Mouse (Mus musculus) heart, adult 2 months (tissue): ENCODE data around the gene Nrg3.

Experiments
- CTCF ChIP-seq: fragments of 200-600 bp; IDR thresholded peaks from 2 replicates; pipeline ENCODE4 v1.8.1; 2022; ENCODE audit warnings: antibody characterized with exemption, mild to moderate bottlenecking, moderate library complexity
- POLR2A ChIP-seq: fragments of 200-500 bp; IDR thresholded peaks from 2 replicates; pipeline ENCODE4 v1.6.1; 2011; ENCODE audit warnings: mild to moderate bottlenecking, low read depth, low read length, control low read depth; ENCODE audit not compliant: insufficient read depth

DNA sequence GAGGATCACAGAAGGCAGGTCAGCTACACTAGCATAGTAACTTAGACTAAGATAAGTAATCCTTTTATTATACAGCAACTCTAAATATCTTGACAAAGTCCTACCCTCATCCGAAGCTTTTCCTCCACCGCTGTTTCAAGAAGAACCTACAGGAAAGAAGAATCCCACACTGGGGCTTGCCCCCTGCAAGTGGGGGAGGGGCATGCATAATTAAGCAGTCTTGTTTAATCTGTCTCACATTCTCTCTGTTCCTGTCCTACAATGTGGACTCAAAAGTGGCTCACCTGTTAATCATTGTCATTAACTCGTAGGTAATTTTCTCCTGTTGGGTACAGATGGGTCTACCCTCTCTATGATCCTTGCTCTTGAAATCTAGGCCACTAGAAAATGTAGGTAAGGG is 354.9 kb downstream of the Nrg3 start:
- TF ChIP-seq POLR2A = no peak
- no peak for TF ChIP-seq CTCF
